Mouse (Mus musculus) heart, adult 2 months (tissue): ENCODE results near the gene Vps26c.

Experiments used
- CTCF ChIP-seq: fragments of 200-600 bp; IDR thresholded peaks from 2 replicates; pipeline ENCODE4 v1.8.1; 2022; ENCODE audit warnings: antibody characterized with exemption, mild to moderate bottlenecking, moderate library complexity
- POLR2A ChIP-seq: fragments of 200-500 bp; IDR thresholded peaks from 2 replicates; pipeline ENCODE4 v1.6.1; 2011; ENCODE audit warnings: mild to moderate bottlenecking, low read depth, low read length, control low read depth; ENCODE audit not compliant: insufficient read depth

DNA sequence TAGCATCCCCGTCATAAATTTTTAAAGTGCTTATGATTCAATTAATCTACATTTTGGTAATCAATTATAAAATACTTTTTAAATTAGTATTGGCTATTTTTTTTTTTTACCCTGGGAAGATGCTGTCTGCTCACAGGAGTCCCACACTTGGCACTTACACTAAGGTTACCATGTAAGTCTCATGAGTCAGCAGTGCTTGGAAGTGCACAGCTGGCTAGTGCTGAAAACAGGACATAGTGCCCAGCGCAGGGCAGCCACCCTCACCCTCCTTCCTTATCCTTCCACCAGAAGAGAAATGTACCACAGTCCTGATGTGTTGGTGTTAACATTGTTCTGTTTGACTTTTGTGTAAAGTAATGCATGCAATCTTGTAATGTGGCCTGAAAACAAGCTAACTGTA lies 58.2 kb downstream of the Vps26c start:
- no peak for TF ChIP-seq CTCF
- no peak for TF ChIP-seq POLR2A
